ENCODE assay signal across 15 mouse cellular contexts in the genomic region with DNA sequence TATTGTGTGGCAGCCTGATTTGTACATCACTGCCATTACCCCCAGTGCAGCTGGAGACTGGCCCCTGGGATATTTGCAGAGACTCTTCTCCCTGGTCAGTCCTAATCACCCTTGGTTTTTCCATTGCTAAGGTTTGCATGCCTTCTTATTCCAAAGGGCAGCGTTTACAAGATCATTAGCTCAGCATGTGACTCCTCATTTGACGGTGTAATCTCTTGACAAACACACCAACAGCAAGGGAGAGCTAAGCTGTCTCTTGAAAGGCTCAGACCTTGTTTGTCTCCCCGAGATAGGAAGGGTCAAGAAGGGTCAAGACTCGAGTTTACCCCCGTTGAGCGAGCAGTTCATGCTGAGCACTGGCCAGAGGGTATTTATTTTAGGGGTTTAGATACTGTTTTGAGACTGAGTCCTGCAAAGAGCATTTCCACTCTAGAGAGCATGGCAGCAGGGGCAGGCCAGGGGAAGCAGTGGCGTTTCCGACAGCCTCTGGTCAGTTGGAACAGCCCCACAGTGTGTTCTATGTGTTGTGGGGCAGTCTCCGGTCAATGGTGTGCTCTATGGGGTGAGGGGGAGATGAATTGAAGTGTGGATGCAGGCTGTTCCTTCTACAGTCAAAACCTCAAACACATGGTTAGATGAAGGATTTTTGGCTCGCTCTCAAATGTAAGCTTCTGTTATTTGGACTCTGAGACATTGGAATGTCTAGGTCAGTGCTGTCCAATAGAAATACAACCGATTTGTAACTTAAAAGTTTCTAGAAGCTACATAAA.
A peak's percentile ranks its signal among the peaks of the same experiment; 100 is the strongest.
DNase-seq lines count a peak whose midpoint lies in the region; ATAC-seq and TF ChIP-seq lines count a peak whose summit lies in the region.
"Had no signal": no experiment of that assay in that cellular context is flagged by ENCODE, and none has a peak within 500 bp of the region (broad histone marks: within the 10 kb centered on the region; RNA-seq: fewer than 3 reads in every experiment).

No protein-coding gene starts in this region.

- H3K27ac ChIP-seq in heart, embryonic 12.5 days (ENCODE audit: poor library complexity, severe bottlenecking), result peak overlapping the region; percentile 60; the same call in 1 of the 2 replicates
- H3K27ac ChIP-seq in lung, embryonic 14.5 days (ENCODE audit: low read depth), result peak overlapping the region; percentile 56; the same call in 1 of the 2 replicates
- 0 out of 2 replicates have a peak overlapping the region, but pooled peaks have one; percentile 1 for H3K27ac ChIP-seq in intestine, embryonic 16.5 days (ENCODE audit: low read length)
- H3K27ac ChIP-seq: embryonic facial prominence, embryonic 15.5 days; forebrain, embryonic 13.5 days; hindbrain, embryonic 14.5 days; liver, embryonic 13.5 days; neural tube, embryonic 13.5 days had no signal

- H3K27me3 ChIP-seq in heart, embryonic 12.5 days (replicated peaks), result no peaks in the 10 kb centered on the region
- no peaks in the 10 kb centered on the region for H3K27me3 ChIP-seq in lung, embryonic 14.5 days (ENCODE audit: insufficient read depth, low read length)
- no peaks in the 10 kb centered on the region for H3K27me3 ChIP-seq in intestine, embryonic 16.5 days (replicated peaks; ENCODE audit: control insufficient read depth, insufficient read depth, low read length)
- H3K27me3 ChIP-seq: embryonic facial prominence, embryonic 15.5 days; liver, embryonic 13.5 days had no signal

- WGBS in heart, embryonic 12.5 days, result 21% methylated on average over 11 of the region's 11 CpGs
- 7% methylated on average over 11 of the region's 11 CpGs for WGBS in lung, embryonic 14.5 days
- WGBS in intestine, embryonic 16.5 days, result 22% methylated on average over 11 of the region's 11 CpGs

- TF ChIP-seq CTCF in lung, embryonic 14.5 days (IDR thresholded peaks at IDR 0.05; ENCODE audit: low read depth), result no peak

- no peak overlapping the region for H3K9ac ChIP-seq in heart, embryonic 12.5 days
- H3K9ac ChIP-seq in lung, embryonic 14.5 days, result no peak overlapping the region
- no peak overlapping the region for H3K9ac ChIP-seq in intestine, embryonic 16.5 days (ENCODE audit: low read depth, low read length)
- H3K9ac ChIP-seq: embryonic facial prominence, embryonic 15.5 days; forebrain, embryonic 13.5 days; hindbrain, embryonic 14.5 days; liver, embryonic 13.5 days; neural tube, embryonic 13.5 days had no signal

- no peaks in the 10 kb centered on the region for H3K36me3 ChIP-seq in heart, embryonic 12.5 days
- H3K36me3 ChIP-seq in lung, embryonic 14.5 days (ENCODE audit: insufficient read depth), result no peaks in the 10 kb centered on the region
- H3K36me3 ChIP-seq in intestine, embryonic 16.5 days (ENCODE audit: control insufficient read depth, insufficient read depth, low read length), result no peaks in the 10 kb centered on the region
- H3K36me3 ChIP-seq: embryonic facial prominence, embryonic 15.5 days; liver, embryonic 13.5 days; neural tube, embryonic 13.5 days had no signal

- peaks cover 56% of the 10 kb centered on the region for H3K4me1 ChIP-seq in heart, embryonic 12.5 days (replicated peaks)
- H3K4me1 ChIP-seq in lung, embryonic 14.5 days (ENCODE audit: insufficient read depth), result peaks cover 21% of the 10 kb centered on the region; the same call in 1 of the 2 replicates
- peaks cover 12% of the 10 kb centered on the region for H3K4me1 ChIP-seq in intestine, embryonic 16.5 days (ENCODE audit: control insufficient read depth, insufficient read depth, low read length)

- no peak for DNase-seq in heart, postnatal 10 days
- DNase-seq in lung, embryonic 14.5 days, result peak; percentile 91
- no peak for DNase-seq in lung, postnatal 36 days
- DNase-seq in kidney, postnatal 36 days, result peak; percentile 59 to 79
- no peak for DNase-seq in MN1 (ENCODE audit: low spot score)
- DNase-seq in spleen, postnatal 14 days (ENCODE audit: low spot score in 2 of 2), result no peak
- DNase-seq: adrenal gland, postnatal 36 days; cerebellum, postnatal 10 days; liver, embryonic 13.5 days had no signal

- no peak for ATAC-seq in heart, embryonic 12.5 days (ENCODE audit: insufficient number of reproducible peaks, low FRiP score)
- ATAC-seq in lung, embryonic 14.5 days (ENCODE audit: insufficient read depth), result peak; percentile 73
- ATAC-seq in intestine, embryonic 16.5 days, result peak; percentile 39
- ATAC-seq: forebrain, embryonic 13.5 days had no signal

- H3K9me3 ChIP-seq in heart, embryonic 12.5 days (replicated peaks), result no peaks in the 10 kb centered on the region
- no peaks in the 10 kb centered on the region for H3K9me3 ChIP-seq in lung, embryonic 14.5 days (ENCODE audit: low read depth, low read length)
- H3K9me3 ChIP-seq in intestine, embryonic 16.5 days (ENCODE audit: control insufficient read depth, low read length), result no peaks in the 10 kb centered on the region
- H3K9me3 ChIP-seq: embryonic facial prominence, embryonic 15.5 days; forebrain, embryonic 13.5 days; liver, embryonic 13.5 days; neural tube, embryonic 13.5 days had no signal

- no peak overlapping the region for H3K4me2 ChIP-seq in heart, embryonic 12.5 days
- peak overlapping the region; percentile 13; the same call in 1 of the 2 replicates for H3K4me2 ChIP-seq in lung, embryonic 14.5 days
- H3K4me2 ChIP-seq in intestine, embryonic 16.5 days (ENCODE audit: low read depth, low read length), result no peak overlapping the region
- H3K4me2 ChIP-seq: embryonic facial prominence, embryonic 15.5 days; forebrain, embryonic 13.5 days; hindbrain, embryonic 14.5 days; liver, embryonic 13.5 days; neural tube, embryonic 13.5 days had no signal

- intact Hi-C loops in heart, postnatal 10 days (cut with DNase I), result loop anchor here (10.0 kb wide), 1 partner anchor 447 kb away; no protein-coding TSS in a partner anchor

- H3K4me3 ChIP-seq in heart, embryonic 12.5 days, result no peak overlapping the region
- H3K4me3 ChIP-seq in lung, embryonic 14.5 days (ENCODE audit: low read depth, low read length), result no peak overlapping the region
- H3K4me3 ChIP-seq in intestine, embryonic 16.5 days (ENCODE audit: low read length), result no peak overlapping the region
- H3K4me3 ChIP-seq: embryonic facial prominence, embryonic 15.5 days; forebrain, embryonic 13.5 days; liver, embryonic 13.5 days; neural tube, embryonic 13.5 days had no signal

Comparison
In these comparisons a context has a peak if more than half of its experiments do, and no peak if none do; other contexts are left out.
1. DNase-seq: peak in lung, embryonic 14.5 days (single experiment) and kidney, postnatal 36 days (2 of 2); none in heart, postnatal 10 days (0 of 2), lung, postnatal 36 days (single experiment), MN1 (single experiment) and spleen, postnatal 14 days (0 of 2).
2. H3K27ac ChIP-seq: peak in every context shown above with its lines; median percentile 60 in heart, embryonic 12.5 days; 56 in lung, embryonic 14.5 days; 1 in intestine, embryonic 16.5 days.